Mouse (Mus musculus) spleen, postnatal 0 days (tissue): ENCODE data around the gene Sox2. TPM values are rescaled to one million over a fixed set of nuclear protein-coding genes. Genes with fewer than 3 reads are reported as not detected.

Experiments
- microRNA counts: library from miRNA; unstranded; fragments of <30 nt; microRNA quantifications from one replicate; lab custom pipeline; 2015
- polyA plus RNA-seq: library from polyadenylated mRNA; unstranded; fragments of >200 nt; fragmentation: Nextera tagmentation; extraction: Ambion mirVana; gene quantifications from 2 replicates; pipeline ENCODE4 v1.2.1, GENCODE M21; 2015

Sox2 gene
- not detected in 2 replicates for polyA plus RNA-seq

DNA sequence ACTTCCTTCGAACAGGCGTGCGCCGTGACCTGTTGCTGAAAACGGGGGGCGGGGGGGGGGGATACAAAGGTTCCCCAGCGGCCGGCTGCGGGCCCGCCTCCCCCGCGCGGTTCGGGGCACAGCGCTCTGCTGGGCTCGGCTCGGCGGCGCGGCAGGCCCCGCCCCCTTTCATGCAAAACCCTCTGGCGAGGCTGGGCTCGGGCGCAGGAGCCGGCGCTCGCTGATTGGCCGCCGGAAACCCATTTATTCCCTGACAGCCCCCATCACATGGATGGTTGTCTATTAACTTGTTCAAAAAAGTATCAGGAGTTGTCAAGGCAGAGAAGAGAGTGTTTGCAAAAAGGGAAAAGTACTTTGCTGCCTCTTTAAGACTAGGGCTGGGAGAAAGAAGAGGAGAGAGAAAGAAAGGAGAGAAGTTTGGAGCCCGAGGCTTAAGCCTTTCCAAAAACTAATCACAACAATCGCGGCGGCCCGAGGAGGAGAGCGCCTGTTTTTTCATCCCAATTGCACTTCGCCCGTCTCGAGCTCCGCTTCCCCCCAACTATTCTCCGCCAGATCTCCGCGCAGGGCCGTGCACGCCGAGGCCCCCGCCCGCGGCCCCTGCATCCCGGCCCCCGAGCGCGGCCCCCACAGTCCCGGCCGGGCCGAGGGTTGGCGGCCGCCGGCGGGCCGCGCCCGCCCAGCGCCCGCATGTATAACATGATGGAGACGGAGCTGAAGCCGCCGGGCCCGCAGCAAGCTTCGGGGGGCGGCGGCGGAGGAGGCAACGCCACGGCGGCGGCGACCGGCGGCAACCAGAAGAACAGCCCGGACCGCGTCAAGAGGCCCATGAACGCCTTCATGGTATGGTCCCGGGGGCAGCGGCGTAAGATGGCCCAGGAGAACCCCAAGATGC is at the start of gene Sox2:
Gene Sox2 (plus strand): TSS at position 680 of the 895 bp plus-strand sequence.

MicroRNA genes within 50 kb of the gene (microRNA counts, 519-probe panel; counts per million panel counts)
- microRNA mmu-miR-1897-3p (lab: Ali Mortazavi, UCI) = 88.3 counts per million
